Mouse (Mus musculus) neural tube, embryonic 14.5 days (tissue): ENCODE measurements around the gene Adh5. TPM values are rescaled to one million over a fixed set of nuclear protein-coding genes. Genes with fewer than 3 reads are reported as not detected.

Experiments
- ATAC-seq: fragments of 200-750 bp; cut with Nextera tagmentation; 2 replicates; pipeline ENCODE4 v1.8.0; 2017; ENCODE audit warnings: low read depth, mild to moderate bottlenecking, moderate TSS enrichment, moderate library complexity
- H3K27ac ChIP-seq: fragments of 300-500 bp; sonication (generic); 2 replicates; pipeline ENCODE4 v1.5.1; 2014; ENCODE audit warnings: low read depth, mild to moderate bottlenecking, control low read depth, low read length, moderate library complexity, mixed read lengths
- H3K27me3 ChIP-seq: fragments of 300-500 bp; sonication (generic); 2 replicates; pipeline ENCODE4 v1.6.1; 2014; ENCODE audit warnings: low read length; ENCODE audit not compliant: control insufficient read depth, insufficient read depth
- H3K36me3 ChIP-seq: fragments of 300-500 bp; sonication (generic); 2 replicates; pipeline ENCODE4 v1.6.1; 2014; ENCODE audit warnings: low read length, mixed read lengths; ENCODE audit not compliant: control insufficient read depth, insufficient read depth
- H3K4me1 ChIP-seq: fragments of 300-500 bp; sonication (generic); 2 replicates; pipeline ENCODE4 v1.6.1; 2014; ENCODE audit warnings: low read length; ENCODE audit not compliant: control insufficient read depth, insufficient read depth
- H3K4me2 ChIP-seq: fragments of 300-500 bp; sonication (generic); 2 replicates; pipeline ENCODE4 v1.6.1; 2014; ENCODE audit warnings: mild to moderate bottlenecking, low read depth, low read length, control low read depth
- H3K4me3 ChIP-seq: fragments of 300-500 bp; sonication (generic); 2 replicates; pipeline ENCODE4 v1.5.1; 2014; ENCODE audit warnings: low read depth, low read length, control low read depth, mixed read lengths
- H3K9ac ChIP-seq: fragments of 300-500 bp; sonication (generic); replicated peaks from 2 replicates; pipeline ENCODE4 v1.6.1; 2014; ENCODE audit warnings: low read depth, mild to moderate bottlenecking, control low read depth, low read length, mixed read lengths
- H3K9me3 ChIP-seq: fragments of 300-500 bp; sonication (generic); 2 replicates; pipeline ENCODE4 v1.6.1; 2016; ENCODE audit warnings: low read length; ENCODE audit not compliant: control insufficient read depth
- WGBS: fragments of 180-500 bp; shearing (Covaris S2); extraction: QIAGEN DNeasy Blood & Tissue Kit; methylation state at CpG from one replicate; pipeline ENCODE4 v1.1.7; 2014; 5-methylcytosine and 5-hydroxymethylcytosine counted together
- polyA plus RNA-seq: library from polyadenylated mRNA; unstranded; fragments of >200 nt; fragmentation: Nextera tagmentation; extraction: Ambion mirVana; gene quantifications from 2 replicates; pipeline ENCODE4 v1.2.1, GENCODE M21; 2014

Adh5 gene
- polyA plus RNA-seq, 1 experiment from 2014 or later, result 204 TPM

- no peak for ATAC-seq
- no peaks in the 10 kb centered on the region for H3K4me1 ChIP-seq
- no peak overlapping the region for H3K4me2 ChIP-seq
- H3K9me3 ChIP-seq, result no peaks in the 10 kb centered on the region
- no peaks in the 10 kb centered on the region for H3K27me3 ChIP-seq
- no peak overlapping the region for H3K9ac ChIP-seq
- H3K27ac ChIP-seq, result no peak overlapping the region
- H3K4me3 ChIP-seq, result no peak overlapping the region
- WGBS, result 94% methylated on average over 3 of the region's 3 CpGs
- no peaks in the 10 kb centered on the region for H3K36me3 ChIP-seq
Measured at GRCm38 (mm10) chr3:138420385-138420784, 22.5 kb upstream of the Adh5 start.

GRCm38 (mm10) chr3:138423664-138424063 lies 19.2 kb upstream of the Adh5 start:
- no peak overlapping the region for H3K4me3 ChIP-seq
- no peaks in the 10 kb centered on the region for H3K27me3 ChIP-seq
- H3K4me1 ChIP-seq, result no peaks in the 10 kb centered on the region
- WGBS, result 63% methylated on average over 2 of the region's 2 CpGs
- no peak overlapping the region for H3K27ac ChIP-seq
- H3K4me2 ChIP-seq, result no peak overlapping the region
- H3K36me3 ChIP-seq, result no peaks in the 10 kb centered on the region
- H3K9me3 ChIP-seq, result no peaks in the 10 kb centered on the region
- no peak for ATAC-seq
- H3K9ac ChIP-seq, result no peak overlapping the region

- Histone ChIP-seq H3K4me1 (no peaks in the 10 kb centered on the region), H3K4me3 (no peak overlapping the region), H3K27me3 (no peaks in the 10 kb centered on the region), H3K27ac (no peak overlapping the region), H3K9ac (no peak overlapping the region), H3K9me3 (no peaks in the 10 kb centered on the region), H3K4me2 (no peak overlapping the region), H3K36me3 (no peaks in the 10 kb centered on the region)
- 81% methylated on average over 4 of the region's 4 CpGs for WGBS
- ATAC-seq, result no peak
Measured at GRCm38 (mm10) chr3:138424247-138424646, 18.6 kb upstream of the Adh5 start.

GRCm38 (mm10) chr3:138430360-138430976 lies 12.4 kb upstream of the Adh5 start:
- H3K4me1 ChIP-seq, result no peaks in the 10 kb centered on the region
- no peak for ATAC-seq
- no peaks in the 10 kb centered on the region for H3K27me3 ChIP-seq
- no peak overlapping the region for H3K4me2 ChIP-seq
- H3K9me3 ChIP-seq, result no peaks in the 10 kb centered on the region
- H3K9ac ChIP-seq, result no peak overlapping the region
- H3K36me3 ChIP-seq, result no peaks in the 10 kb centered on the region
- no peak overlapping the region for H3K27ac ChIP-seq
- 84% methylated on average over 6 of the region's 6 CpGs for WGBS
- no peak overlapping the region for H3K4me3 ChIP-seq

- WGBS, result 88% methylated on average over 2 of the region's 2 CpGs
- H3K27me3 ChIP-seq, result no peaks in the 10 kb centered on the region
- ATAC-seq, result peak; percentile 82; the same call in 1 of the 2 replicates
- no peaks in the 10 kb centered on the region for H3K4me1 ChIP-seq
- H3K4me3 ChIP-seq, result no peak overlapping the region
- H3K9ac ChIP-seq, result no peak overlapping the region
- no peak overlapping the region for H3K27ac ChIP-seq
- H3K36me3 ChIP-seq, result no peaks in the 10 kb centered on the region
- H3K9me3 ChIP-seq, result no peaks in the 10 kb centered on the region
- no peak overlapping the region for H3K4me2 ChIP-seq
Measured at GRCm38 (mm10) chr3:138431835-138432234, 11.1 kb upstream of the Adh5 start.

- Histone ChIP-seq H3K9me3 (no peaks in the 10 kb centered on the region), H3K4me1 (peaks cover under 1% of the 10 kb centered on the region; the same call in 1 of the 2 replicates), H3K27ac (no peak overlapping the region), H3K4me3 (no peak overlapping the region), H3K4me2 (no peak overlapping the region), H3K9ac (no peak overlapping the region), H3K27me3 (no peaks in the 10 kb centered on the region), H3K36me3 (no peaks in the 10 kb centered on the region)
- no peak for ATAC-seq
- WGBS, result 83% methylated on average over 3 of the region's 3 CpGs
Measured at GRCm38 (mm10) chr3:138438716-138439115, 4.2 kb upstream of the Adh5 start.

- Histone ChIP-seq H3K27me3 (no peaks in the 10 kb centered on the region), H3K4me1 (peaks cover 7% of the 10 kb centered on the region), H3K36me3 (0 out of 2 replicates have a peak, but pooled peaks cover 5% of the 10 kb centered on the region), H3K9ac (peak overlapping the region; percentile 69), H3K4me3 (peak overlapping the region; percentile 80), H3K27ac (peak overlapping the region; percentile 79; the same call in 1 of the 2 replicates), H3K9me3 (no peaks in the 10 kb centered on the region), H3K4me2 (peak overlapping the region; percentile 65)
- WGBS, result under 1% methylated on average over 9 of the region's 9 CpGs
- peak; percentile 5; the same call in 1 of the 2 replicates for ATAC-seq
Measured at GRCm38 (mm10) chr3:138442203-138442602, 690 bp upstream of the Adh5 start.

- Histone ChIP-seq H3K9me3 (no peaks in the 10 kb centered on the region), H3K9ac (peak overlapping the region; percentile 69), H3K36me3 (peaks cover 10% of the 10 kb centered on the region; the same call in 1 of the 2 replicates), H3K27ac (peak overlapping the region; percentile 79), H3K4me1 (peaks cover 7% of the 10 kb centered on the region), H3K4me2 (peak overlapping the region; percentile 71), H3K27me3 (no peaks in the 10 kb centered on the region), H3K4me3 (peak overlapping the region; percentile 80)
- 3% methylated on average over 9 of the region's 9 CpGs for WGBS
- no peak for ATAC-seq
Measured at GRCm38 (mm10) chr3:138443465-138443771, 525 bp downstream of the Adh5 start.

GRCm38 (mm10) chr3:138448077-138448860 lies 5.4 kb downstream of the Adh5 start:
- WGBS, result 68% methylated on average over 12 of the region's 12 CpGs
- H3K27me3 ChIP-seq, result no peaks in the 10 kb centered on the region
- H3K4me3 ChIP-seq, result no peak overlapping the region
- H3K36me3 ChIP-seq, result peaks cover 37% of the 10 kb centered on the region
- peaks cover 7% of the 10 kb centered on the region for H3K4me1 ChIP-seq
- H3K9me3 ChIP-seq, result no peaks in the 10 kb centered on the region
- no peak overlapping the region for H3K27ac ChIP-seq
- no peak for ATAC-seq
- H3K4me2 ChIP-seq, result no peak overlapping the region
- H3K9ac ChIP-seq, result no peak overlapping the region
